Mouse (Mus musculus): Measurements from ENCODE around the gene Acad8. TPM values are rescaled to one million over a fixed set of nuclear protein-coding genes. Genes with fewer than 3 reads are reported as not detected.

Acad8 gene
- 10 to 100 TPM; 30.3 to 40.8 TPM for polyA plus RNA-seq (2017; shearing (Covaris generic))

- peak; percentile 99 for ATAC-seq
Observed at GRCm38 (mm10) chr9:26999461-27000395, at the start of gene Acad8, which contains the start of gene Thyn1. Acad8 (minus strand) TSS chr9:26999566. Thyn1 (plus strand) TSS chr9:26999710.

- peak; percentile 74 for ATAC-seq
Observed at GRCm38 (mm10) chr9:27043892-27044291, 44.5 kb upstream of the Acad8 start.

- ATAC-seq = no peak
Observed at GRCm38 (mm10) chr9:27030763-27031100, 31.4 kb upstream of the Acad8 start.

- peak; percentile 85 for ATAC-seq
Observed at GRCm38 (mm10) chr9:27029828-27030762, 30.7 kb upstream of the Acad8 start, which contains the start of the genes Vps26b and Ncapd3. Vps26b (minus strand) TSS chr9:27030065. Ncapd3 (plus strand) TSS chr9:27030175.

- peak; percentile 58 for ATAC-seq
Observed at GRCm38 (mm10) chr9:27029022-27029827, 29.9 kb upstream of the Acad8 start.

GRCm38 (mm10) chr9:27026708-27027107, 27.3 kb upstream of the Acad8 start:
- no peak for ATAC-seq

- peak; percentile 76 for ATAC-seq
Observed at GRCm38 (mm10) chr9:27023681-27024080, 24.3 kb upstream of the Acad8 start.

- no peak for ATAC-seq
Observed at GRCm38 (mm10) chr9:27018961-27019360, 19.6 kb upstream of the Acad8 start.

GRCm38 (mm10) chr9:27011572-27011971, 12.2 kb upstream of the Acad8 start:
- no peak for ATAC-seq

- no peak for ATAC-seq
Observed at GRCm38 (mm10) chr9:27009231-27009630, 9.9 kb upstream of the Acad8 start.

- ATAC-seq = no peak
Observed at GRCm38 (mm10) chr9:27006866-27007265, 7.5 kb upstream of the Acad8 start.

- ATAC-seq = no peak
Observed at GRCm38 (mm10) chr9:27005933-27006332, 6.6 kb upstream of the Acad8 start.

GRCm38 (mm10) chr9:27005231-27005630, 5.9 kb upstream of the Acad8 start:
- ATAC-seq = no peak

- ATAC-seq = no peak
Observed at GRCm38 (mm10) chr9:26998669-26999460, 501 bp downstream of the Acad8 start.

GRCm38 (mm10) chr9:26997501-26997900, 1.9 kb downstream of the Acad8 start:
- no peak for ATAC-seq

- no peak for ATAC-seq
Observed at GRCm38 (mm10) chr9:26997062-26997461, 2.3 kb downstream of the Acad8 start.

GRCm38 (mm10) chr9:26993900-26994299, 5.5 kb downstream of the Acad8 start:
- no peak for ATAC-seq

- no peak for ATAC-seq
Observed at GRCm38 (mm10) chr9:26993118-26993517, 6.2 kb downstream of the Acad8 start.

GRCm38 (mm10) chr9:26990181-26990580, 9.2 kb downstream of the Acad8 start:
- ATAC-seq = no peak

GRCm38 (mm10) chr9:26985668-26986277, 13.6 kb downstream of the Acad8 start:
- no peak for ATAC-seq

- no peak for ATAC-seq
Observed at GRCm38 (mm10) chr9:26985090-26985613, 14.2 kb downstream of the Acad8 start.
